Mouse (Mus musculus) cerebellum, adult 2 months (tissue): ENCODE data around the gene Tkt.

Experiments
- CTCF ChIP-seq: fragments of 200-500 bp; IDR thresholded peaks from 2 replicates; pipeline ENCODE4 v1.5.1; 2011; ENCODE audit warnings: low read depth, mild to moderate bottlenecking, control low read depth, low read length, moderate library complexity, borderline replicate concordance; ENCODE audit not compliant: insufficient read depth
- POLR2A ChIP-seq: fragments of 200-500 bp; IDR thresholded peaks from 2 replicates; pipeline ENCODE4 v1.6.1; 2011; ENCODE audit warnings: low read length, control low read depth, borderline replicate concordance; ENCODE audit not compliant: insufficient read depth

DNA sequence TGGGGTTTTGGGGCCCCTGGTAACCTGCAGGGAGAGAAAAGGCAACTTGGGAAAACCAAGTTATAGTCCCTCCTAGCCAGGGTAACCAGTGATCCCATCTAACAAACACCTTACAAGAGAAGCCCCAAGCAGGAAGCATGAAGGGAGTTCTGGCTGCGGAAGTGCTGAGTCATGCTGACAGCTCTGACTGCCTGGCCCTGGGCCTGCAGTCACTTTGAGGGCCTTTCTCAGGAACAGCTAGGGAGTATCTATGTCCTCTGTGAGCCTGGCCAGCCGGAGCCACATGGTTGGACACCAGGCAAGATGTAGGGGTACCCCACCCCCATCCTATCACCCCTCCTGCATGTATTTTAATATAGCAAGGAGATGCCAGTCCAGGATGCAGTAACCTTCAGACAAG is 16.3 kb downstream of the Tkt start:
- no peak for TF ChIP-seq POLR2A
- TF ChIP-seq CTCF = no peak
